Mouse (Mus musculus) ovary, adult 10 weeks (tissue): ENCODE measurements around the gene Gm6812. TPM values are rescaled to one million over a fixed set of nuclear protein-coding genes. Genes with fewer than 3 reads are reported as not detected.

Source experiments
- polyA plus RNA-seq: library from polyadenylated mRNA; stranded (reverse); fragments of 350-450 nt; fragmentation: Illumina TruSeq; extraction: RNeasy Lipid Tissue Mini Kit (QIAGEN cat#74804); gene quantifications from one replicate; pipeline ENCODE4 v1.2.3, GENCODE M21; 2014

Gm6812 gene
- not detected for polyA plus RNA-seq

DNA sequence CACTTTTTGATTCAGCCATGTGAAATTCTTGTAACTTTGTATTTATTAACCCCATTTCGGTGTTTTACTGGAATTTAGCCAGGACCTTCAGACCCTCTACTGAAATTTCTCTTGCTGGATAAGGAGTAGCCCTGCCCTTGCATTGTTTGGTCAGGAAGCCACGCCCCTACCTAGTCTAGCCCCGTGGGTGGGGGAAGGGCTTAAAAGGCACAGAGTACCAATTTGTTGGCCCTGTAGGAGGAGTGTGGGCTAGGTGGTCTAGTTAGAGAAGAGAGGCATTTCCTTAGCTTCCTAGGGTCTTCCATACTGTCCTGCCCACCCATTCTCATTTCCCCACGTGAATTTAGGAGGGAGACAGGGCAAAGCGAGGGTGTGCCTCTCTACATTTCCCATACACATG, at the start of gene Gm6812:
Gene Gm6812, minus strand, starts transcription at position 101 of the 400 bp plus-strand sequence.

Other genes with a start within 250 kb of the Gm6812 start
- gene Fmr1, start 214.5 kb downstream of the Gm6812 start, polyA plus RNA-seq = 230 TPM
- not detected for gene Fmr1nb, start 131.2 kb downstream of the Gm6812 start, polyA plus RNA-seq
- 1.3 TPM for gene Gm14698, start 72.0 kb downstream of the Gm6812 start, polyA plus RNA-seq